Mouse (Mus musculus): ENCODE measurements around the gene Hbp1.

The Hbp1 gene

GRCm38 (mm10) chr12:31905696-31906551 lies 44.4 kb downstream of the Hbp1 start:
- DNase-seq (ENCODE audit: low spot score), result no peak

GRCm38 (mm10) chr12:31900391-31900914 lies 49.9 kb downstream of the Hbp1 start:
- DNase-seq (ENCODE audit: low spot score), result no peak

- DNase-seq (ENCODE audit: low spot score), result no peak
Measured at GRCm38 (mm10) chr12:31897456-31897855, 52.9 kb downstream of the Hbp1 start.

- DNase-seq (ENCODE audit: low spot score), result peak; percentile 55
Measured at GRCm38 (mm10) chr12:31896986-31897385, 53.3 kb downstream of the Hbp1 start.

GRCm38 (mm10) chr12:31896295-31896694 lies 54.0 kb downstream of the Hbp1 start:
- DNase-seq (ENCODE audit: low spot score), result no peak

GRCm38 (mm10) chr12:31895888-31896287 lies 54.4 kb downstream of the Hbp1 start:
- DNase-seq (ENCODE audit: low spot score), result peak; percentile 58

- DNase-seq (ENCODE audit: low spot score), result no peak
Measured at GRCm38 (mm10) chr12:31895095-31895734, 55.1 kb downstream of the Hbp1 start.

GRCm38 (mm10) chr12:31892771-31893170 lies 57.6 kb downstream of the Hbp1 start:
- no peak for DNase-seq (ENCODE audit: low spot score)

GRCm38 (mm10) chr12:31892079-31892478 lies 58.3 kb downstream of the Hbp1 start:
- no peak for DNase-seq (ENCODE audit: low spot score)

- no peak for DNase-seq (ENCODE audit: low spot score)
Measured at GRCm38 (mm10) chr12:31890685-31891084, 59.6 kb downstream of the Hbp1 start.

GRCm38 (mm10) chr12:31885844-31886606 lies 64.3 kb downstream of the Hbp1 start:
- no peak for DNase-seq (ENCODE audit: low spot score)

- no peak for DNase-seq (ENCODE audit: low spot score)
Measured at GRCm38 (mm10) chr12:31885084-31885483, 65.3 kb downstream of the Hbp1 start.

GRCm38 (mm10) chr12:31884365-31884764 lies 66.0 kb downstream of the Hbp1 start:
- DNase-seq (ENCODE audit: low spot score), result no peak

- DNase-seq (ENCODE audit: low spot score), result no peak
Measured at GRCm38 (mm10) chr12:31882736-31883135, 67.6 kb downstream of the Hbp1 start.

GRCm38 (mm10) chr12:31876775-31877174 lies 73.6 kb downstream of the Hbp1 start:
- no peak for DNase-seq (ENCODE audit: low spot score)

All from embryo, embryonic 10.5 days (tissue).